Mouse (Mus musculus) ES-Bruce4 (cell line): ENCODE results near the gene Ccsap.

Experiments used
- EP300 ChIP-seq: IDR thresholded peaks from 2 replicates; pipeline ENCODE4 v1.6.1; 2011; ENCODE audit warnings: low read depth, low read length; ENCODE audit not compliant: insufficient read depth
- POLR2A ChIP-seq: IDR thresholded peaks from one replicate; pipeline ENCODE4 v1.8.1; 2011; ENCODE audit warnings: low read length; ENCODE audit not compliant: insufficient read depth

- no peak for TF ChIP-seq POLR2A
- TF ChIP-seq EP300 = no peak
Measured at GRCm38 (mm10) chr8:123845991-123846390, 14.0 kb downstream of the Ccsap start.
